Mouse (Mus musculus) midbrain, embryonic 11.5 days (tissue): ENCODE data around the gene Klhl6. TPM values are rescaled to one million over a fixed set of nuclear protein-coding genes. Genes with fewer than 3 reads are reported as not detected.

ENCODE experiments used
- ATAC-seq: fragments of 200-750 bp; cut with Nextera tagmentation; 2 replicates; pipeline ENCODE4 v1.8.0; 2017; ENCODE audit warnings: moderate TSS enrichment, moderate library complexity; ENCODE audit not compliant: low FRiP score
- DNase-seq: peaks from one replicate; pipeline ENCODE4 v3.0.0; 2015; ENCODE audit warnings: low spot score; ENCODE audit errors: missing footprints
- H3K27ac ChIP-seq: fragments of 300-500 bp; sonication (generic); 2 replicates; pipeline ENCODE4 v1.5.1; 2014; ENCODE audit warnings: low read depth, low read length
- H3K27me3 ChIP-seq: fragments of 300-500 bp; sonication (generic); 2 replicates; pipeline ENCODE4 v1.6.1; 2014; ENCODE audit warnings: mild to moderate bottlenecking, low read length, moderate library complexity, mixed read lengths; ENCODE audit not compliant: control insufficient read depth, insufficient read depth
- H3K36me3 ChIP-seq: fragments of 300-500 bp; sonication (generic); 2 replicates; pipeline ENCODE4 v1.6.1; 2014; ENCODE audit warnings: mild to moderate bottlenecking, low read length, moderate library complexity, mixed read lengths; ENCODE audit not compliant: control insufficient read depth, insufficient read depth
- H3K4me1 ChIP-seq: fragments of 300-500 bp; sonication (generic); 2 replicates; pipeline ENCODE4 v1.6.1; 2014; ENCODE audit warnings: low read length; ENCODE audit not compliant: control insufficient read depth, insufficient read depth
- H3K4me2 ChIP-seq: fragments of 300-500 bp; sonication (generic); 2 replicates; pipeline ENCODE4 v1.6.1; 2014; ENCODE audit warnings: mild to moderate bottlenecking, moderate library complexity
- H3K4me3 ChIP-seq: fragments of 300-500 bp; sonication (generic); 2 replicates; pipeline ENCODE4 v1.5.1; 2014; ENCODE audit warnings: low read depth, low read length
- H3K9ac ChIP-seq: fragments of 300-500 bp; sonication (generic); 2 replicates; pipeline ENCODE4 v1.6.1; 2014; ENCODE audit warnings: low read length
- H3K9me3 ChIP-seq: fragments of 300-500 bp; sonication (generic); 2 replicates; pipeline ENCODE4 v1.6.1; 2016; ENCODE audit warnings: low read length; ENCODE audit not compliant: control insufficient read depth
- WGBS: fragments of 180-500 bp; shearing (Covaris S2); extraction: QIAGEN DNeasy Blood & Tissue Kit; methylation state at CpG from one replicate; pipeline ENCODE4 v1.1.7; 2014; 5-methylcytosine and 5-hydroxymethylcytosine counted together
- polyA plus RNA-seq: library from polyadenylated mRNA; unstranded; fragments of >200 nt; fragmentation: Nextera tagmentation; extraction: Ambion mirVana; gene quantifications from 2 replicates; pipeline ENCODE4 v1.2.1, GENCODE M21; 2014

The Klhl6 gene
- polyA plus RNA-seq, 1 experiment from 2014 or later, result 7.0 TPM

GRCm38 (mm10) chr16:19977282-19977681, 5.6 kb downstream of the Klhl6 start:
- ATAC-seq (no peak), DNase-seq (no peak)
- Histone ChIP-seq H3K4me1 (no peaks in the 10 kb centered on the region), H3K27ac (no peak overlapping the region), H3K4me2 (no peak overlapping the region), H3K9ac (no peak overlapping the region), H3K36me3 (no peaks in the 10 kb centered on the region), H3K9me3 (no peaks in the 10 kb centered on the region), H3K27me3 (no peaks in the 10 kb centered on the region), H3K4me3 (no peak overlapping the region)
- 78% methylated on average over 5 of the region's 5 CpGs for WGBS

DNA sequence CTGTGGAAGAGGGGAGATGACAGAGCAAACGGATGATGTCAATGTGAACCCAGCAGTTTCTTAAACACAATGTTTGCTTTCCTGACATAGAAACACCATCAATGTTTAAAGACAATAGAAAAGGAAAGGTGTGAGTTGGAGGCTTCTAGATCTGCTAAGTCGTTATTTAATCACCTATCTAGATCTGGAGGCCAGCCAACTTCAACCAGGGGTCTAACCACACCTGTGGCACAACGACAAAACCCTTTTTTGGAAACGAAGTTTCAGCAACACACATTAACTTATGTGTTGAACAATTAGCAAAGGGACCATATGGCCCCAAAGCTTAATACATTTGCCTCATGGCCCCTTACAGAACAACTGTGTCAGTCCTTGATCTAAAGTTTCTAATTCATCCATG, 6.0 kb downstream of the Klhl6 start:
- ATAC-seq, result no peak
- Histone ChIP-seq H3K36me3 (no peaks in the 10 kb centered on the region), H3K9me3 (no peaks in the 10 kb centered on the region), H3K9ac (no peak overlapping the region), H3K4me3 (no peak overlapping the region), H3K4me2 (no peak overlapping the region), H3K4me1 (no peaks in the 10 kb centered on the region), H3K27ac (no peak overlapping the region), H3K27me3 (no peaks in the 10 kb centered on the region)
- 89% methylated on average over 4 of the region's 4 CpGs for WGBS
- no peak for DNase-seq

- Histone ChIP-seq H3K4me3 (no peak overlapping the region), H3K27me3 (no peaks in the 10 kb centered on the region), H3K36me3 (no peaks in the 10 kb centered on the region), H3K9me3 (no peaks in the 10 kb centered on the region), H3K4me1 (no peaks in the 10 kb centered on the region), H3K4me2 (no peak overlapping the region), H3K9ac (no peak overlapping the region), H3K27ac (no peak overlapping the region)
- DNase-seq (no peak), ATAC-seq (no peak)
- WGBS, result 87% methylated on average over 4 of the region's 4 CpGs
Measured at GRCm38 (mm10) chr16:19975432-19975831, 7.4 kb downstream of the Klhl6 start.

DNA sequence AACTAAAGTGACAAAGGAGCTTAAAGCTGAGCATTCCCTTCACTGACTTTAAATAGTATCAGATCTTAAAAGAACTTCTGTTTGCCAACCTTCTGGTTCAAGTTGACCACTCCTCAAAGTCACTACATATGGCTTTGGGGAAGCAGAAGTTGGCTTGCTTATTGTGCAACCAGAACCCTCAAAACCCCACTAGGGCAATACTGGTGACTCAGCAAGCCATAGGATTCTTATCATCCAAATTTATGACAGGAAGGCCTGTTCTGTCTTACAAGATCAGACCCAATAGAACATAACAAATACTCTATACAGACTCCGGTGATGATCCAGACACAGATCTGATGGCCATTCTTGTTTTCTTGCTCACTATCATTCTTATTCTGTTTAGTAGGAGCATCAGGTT, 9.4 kb downstream of the Klhl6 start:
- Histone ChIP-seq H3K9me3 (no peaks in the 10 kb centered on the region), H3K27me3 (no peaks in the 10 kb centered on the region), H3K9ac (no peak overlapping the region), H3K36me3 (no peaks in the 10 kb centered on the region), H3K27ac (no peak overlapping the region), H3K4me1 (no peaks in the 10 kb centered on the region), H3K4me3 (no peak overlapping the region), H3K4me2 (no peak overlapping the region)
- 100% methylated on average over 1 of the region's 1 CpGs for WGBS
- DNase-seq, result no peak
- ATAC-seq, result no peak

DNA sequence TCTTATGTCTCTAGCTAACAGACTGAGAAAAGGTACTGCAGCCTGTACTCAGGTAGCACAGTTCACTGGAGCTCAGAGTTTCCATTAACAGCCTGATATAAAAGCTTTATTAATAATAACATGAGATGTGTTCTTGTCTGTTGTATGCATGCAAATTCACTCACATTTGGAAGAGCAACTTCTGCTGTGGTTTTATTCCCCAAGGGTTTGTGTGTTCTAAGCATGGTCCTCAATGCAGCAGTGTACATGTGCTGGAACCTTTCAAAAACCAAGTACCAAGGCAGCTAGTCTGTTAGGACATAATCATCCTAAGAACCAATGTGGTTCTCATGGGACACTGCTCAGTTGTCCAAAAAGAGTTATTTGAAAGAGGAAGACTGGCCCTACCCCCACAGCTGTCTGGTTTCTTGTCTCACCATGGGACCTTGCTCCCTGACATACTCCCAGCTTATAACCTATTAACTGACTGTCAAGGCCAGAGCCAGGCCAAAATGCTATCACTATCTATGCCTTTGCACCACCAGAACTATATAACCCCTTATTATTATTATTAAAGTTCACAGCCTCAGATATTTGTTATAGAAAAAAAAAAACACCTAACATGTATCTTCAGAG, 10.0 kb downstream of the Klhl6 start:
- DNase-seq (no peak), ATAC-seq (no peak)
- Histone ChIP-seq H3K4me1 (no peaks in the 10 kb centered on the region), H3K27me3 (no peaks in the 10 kb centered on the region), H3K36me3 (no peaks in the 10 kb centered on the region), H3K9ac (no peak overlapping the region), H3K4me3 (no peak overlapping the region), H3K9me3 (no peaks in the 10 kb centered on the region), H3K4me2 (no peak overlapping the region), H3K27ac (no peak overlapping the region)

- Histone ChIP-seq H3K27me3 (no peaks in the 10 kb centered on the region), H3K9ac (no peak overlapping the region), H3K36me3 (no peaks in the 10 kb centered on the region), H3K4me3 (no peak overlapping the region), H3K4me2 (no peak overlapping the region), H3K27ac (no peak overlapping the region), H3K9me3 (no peaks in the 10 kb centered on the region), H3K4me1 (no peaks in the 10 kb centered on the region)
- ATAC-seq (no peak), DNase-seq (no peak)
- WGBS, result 94% methylated on average over 5 of the region's 5 CpGs
Measured at GRCm38 (mm10) chr16:19969506-19969905, 13.3 kb downstream of the Klhl6 start.

- no peak for ATAC-seq
- no peak overlapping the region for H3K9ac ChIP-seq
Measured at GRCm38 (mm10) chr16:19968666-19969065, 14.2 kb downstream of the Klhl6 start.

DNA sequence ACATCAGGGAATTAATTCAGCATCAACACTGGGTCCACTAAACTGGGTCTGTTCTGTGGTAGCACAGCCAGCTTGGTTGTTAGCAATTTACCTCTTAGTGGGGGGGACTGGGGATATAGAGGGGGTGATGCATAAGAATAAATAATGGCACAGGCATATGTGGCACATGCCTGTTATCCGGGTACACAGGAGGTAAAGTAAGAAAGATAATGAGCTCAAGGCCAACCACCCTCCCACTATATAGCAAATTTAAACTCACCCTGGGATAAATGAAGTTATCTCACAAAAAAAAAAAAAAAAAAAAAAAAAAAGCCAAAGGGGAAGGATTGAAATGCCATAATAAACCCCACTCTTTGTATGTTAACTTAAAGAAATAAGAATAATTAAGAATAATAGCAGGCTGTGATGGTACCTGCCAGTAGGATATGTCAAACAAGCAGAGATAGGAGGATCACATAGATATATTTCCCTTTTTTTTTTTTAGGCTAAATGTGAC, 14.9 kb downstream of the Klhl6 start:
- WGBS, result 90% methylated on average over 1 of the region's 1 CpGs
- no peak overlapping the region for H3K9ac ChIP-seq
- H3K9me3 ChIP-seq, result no peaks in the 10 kb centered on the region
- DNase-seq, result no peak
- no peaks in the 10 kb centered on the region for H3K27me3 ChIP-seq
- no peak overlapping the region for H3K27ac ChIP-seq
- H3K36me3 ChIP-seq, result no peaks in the 10 kb centered on the region
- no peaks in the 10 kb centered on the region for H3K4me1 ChIP-seq
- no peak for ATAC-seq
- no peak overlapping the region for H3K4me3 ChIP-seq
- no peak overlapping the region for H3K4me2 ChIP-seq

More at GRCm38 (mm10) chr16:19968666-19969065, 14.2 kb downstream of the Klhl6 start:
- WGBS, result 91% methylated on average over 4 of the region's 4 CpGs
- DNase-seq, result no peak
- Histone ChIP-seq H3K4me3 (no peak overlapping the region), H3K4me1 (no peaks in the 10 kb centered on the region), H3K4me2 (no peak overlapping the region), H3K9me3 (no peaks in the 10 kb centered on the region), H3K27me3 (no peaks in the 10 kb centered on the region), H3K27ac (no peak overlapping the region), H3K36me3 (no peaks in the 10 kb centered on the region)

GRCm38 (mm10) chr16:19966976-19967375, 15.9 kb downstream of the Klhl6 start:
- H3K4me3 ChIP-seq, result no peak overlapping the region
- no peaks in the 10 kb centered on the region for H3K4me1 ChIP-seq
- no peak overlapping the region for H3K4me2 ChIP-seq
- no peaks in the 10 kb centered on the region for H3K36me3 ChIP-seq
- H3K9me3 ChIP-seq, result no peaks in the 10 kb centered on the region
- no peak overlapping the region for H3K27ac ChIP-seq
- H3K27me3 ChIP-seq, result no peaks in the 10 kb centered on the region
- DNase-seq, result no peak
- no peak overlapping the region for H3K9ac ChIP-seq
- ATAC-seq, result no peak
